Mouse (Mus musculus): ENCODE measurements at regions not wholly inside any gene's neighbourhood (a gene's known extent, or its start where the extent isn't known, plus 50 kb on each side); places are given as distances from the start of the nearest gene placed in this dataset.

- DNase-seq (ENCODE audit: low read depth, low spot score): no peak
Observed at GRCm38 (mm10) chr1:72002471-72003116, 209.5 kb downstream of the Mreg start.

DNA sequence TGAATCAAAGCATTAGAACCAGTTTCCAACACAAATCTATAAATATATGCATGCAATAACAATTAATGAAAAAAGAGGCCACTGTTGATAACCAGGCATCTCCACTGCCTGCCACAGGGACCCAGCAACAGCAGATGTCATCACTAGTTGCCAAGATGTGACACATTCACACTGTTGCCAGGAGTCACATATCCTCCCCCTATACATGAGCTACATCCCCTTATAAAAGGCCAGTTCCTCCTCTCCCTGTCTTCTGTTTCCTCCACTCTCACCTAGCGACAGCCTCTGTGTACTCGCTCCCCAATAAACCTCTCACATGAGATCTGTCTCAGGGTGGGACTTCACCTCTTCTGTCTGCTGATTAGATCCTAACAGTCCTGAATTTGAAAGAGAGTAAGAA lies 211.4 kb downstream of the Mreg start:
- DNase-seq (ENCODE audit: low read depth, low spot score): no peak

DNA sequence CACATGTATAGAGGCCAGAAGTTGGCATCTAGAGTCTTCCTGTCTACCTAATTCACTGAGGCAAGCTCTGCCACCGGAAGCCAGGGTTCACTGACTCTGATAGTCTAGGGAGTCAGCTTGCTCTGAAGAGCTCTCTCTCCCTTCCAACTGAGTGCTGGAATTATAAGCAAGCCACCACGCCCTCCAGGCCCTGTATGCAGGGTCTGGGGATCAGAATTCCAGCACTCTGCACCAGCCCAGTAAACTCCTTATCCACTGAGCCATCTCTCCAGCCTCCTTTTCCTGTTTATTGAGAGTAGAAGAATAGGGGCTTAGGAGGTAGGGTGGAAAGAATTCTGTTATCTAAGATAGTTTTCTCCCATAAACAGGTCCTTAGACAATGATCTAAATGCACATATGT lies 215.3 kb downstream of the Mreg start:
- DNase-seq (ENCODE audit: low read depth, low spot score): no peak

- DNase-seq (ENCODE audit: low read depth, low spot score): no peak
Observed at GRCm38 (mm10) chr1:71996234-71996619, 215.9 kb downstream of the Mreg start.

DNA sequence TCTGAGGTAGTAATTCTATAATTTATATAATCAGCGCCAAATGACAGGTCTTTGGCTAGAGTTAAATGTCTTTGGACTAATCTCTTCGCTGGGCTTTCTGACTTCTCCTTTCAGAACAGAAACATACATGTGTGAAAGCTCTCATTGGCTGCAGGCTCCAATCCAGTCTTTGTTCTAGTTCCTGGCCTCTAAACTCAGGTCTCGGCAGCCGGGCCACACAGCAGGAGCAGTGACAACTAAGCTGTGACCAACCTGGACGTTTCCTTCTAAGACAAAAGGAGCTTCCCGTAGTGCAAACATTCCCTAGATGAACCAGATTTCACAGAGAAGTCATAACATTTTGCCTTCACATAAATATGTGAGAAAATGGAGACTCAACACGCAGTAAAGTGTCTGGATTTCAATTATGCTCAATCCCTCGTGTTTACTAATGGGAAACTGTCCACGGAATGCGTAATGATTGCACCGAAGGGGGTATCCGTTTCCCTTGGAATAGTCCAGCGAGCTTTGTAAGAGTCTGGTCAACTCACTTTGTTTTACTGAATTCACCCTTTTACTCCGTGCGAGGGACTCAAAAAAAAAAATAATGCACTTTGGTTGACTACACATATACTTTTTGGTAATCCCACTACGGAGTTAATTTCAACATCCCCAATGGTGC lies 216.4 kb downstream of the Mreg start:
- DNase-seq (ENCODE audit: low read depth, low spot score): no peak

DNA sequence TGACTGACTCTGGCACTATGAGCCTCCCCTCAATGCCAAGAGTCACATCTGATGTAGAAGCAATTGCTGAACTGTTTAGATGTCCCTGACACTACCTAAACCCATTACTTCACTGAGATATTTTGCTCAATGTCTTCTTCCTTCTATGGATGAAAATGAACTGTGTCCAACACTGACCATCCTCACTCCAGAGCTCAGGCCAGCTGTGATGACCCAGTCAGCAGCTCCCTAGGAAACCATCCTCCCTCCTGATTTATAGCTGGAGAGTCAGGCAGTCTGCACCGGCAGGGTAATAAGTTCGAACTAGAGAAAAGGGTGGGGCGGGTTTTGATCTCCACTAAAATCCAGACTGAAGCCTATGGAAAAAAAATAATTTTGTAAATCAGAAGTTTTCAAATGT lies 221.2 kb downstream of the Mreg start:
- DNase-seq (ENCODE audit: low read depth, low spot score): no peak

- DNase-seq (ENCODE audit: low read depth, low spot score): no peak
Observed at GRCm38 (mm10) chr1:71988086-71988485, 224.0 kb downstream of the Mreg start.

- no peak for DNase-seq (ENCODE audit: low read depth, low spot score)
Observed at GRCm38 (mm10) chr1:71986047-71986446, 226.1 kb downstream of the Mreg start.

GRCm38 (mm10) chr1:71983786-71984185 lies 228.3 kb downstream of the Mreg start:
- DNase-seq (ENCODE audit: low read depth, low spot score): no peak

- DNase-seq (ENCODE audit: low read depth, low spot score): no peak
Observed at GRCm38 (mm10) chr1:71982423-71983262, 229.5 kb downstream of the Mreg start.

DNA sequence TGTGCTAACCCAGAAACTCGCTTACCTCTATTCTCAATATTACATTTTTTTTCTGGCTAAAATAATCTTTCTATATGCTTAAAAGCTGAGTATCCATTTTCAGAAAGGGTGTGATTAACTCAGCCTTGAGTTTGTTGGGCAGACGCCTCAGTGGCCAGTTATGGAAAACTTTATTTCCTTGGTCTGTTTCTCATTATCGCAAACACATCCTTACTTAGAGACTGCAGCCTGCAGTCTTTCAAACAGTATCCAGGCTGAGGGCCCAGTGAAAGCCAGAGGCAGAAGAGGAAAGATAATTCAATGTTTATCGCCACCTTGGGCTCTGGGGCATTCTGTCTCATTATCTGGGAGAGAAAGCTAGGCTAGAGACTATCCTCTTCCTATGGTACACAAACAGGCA lies 231.5 kb downstream of the Mreg start:
- DNase-seq (ENCODE audit: low read depth, low spot score): no peak

DNA sequence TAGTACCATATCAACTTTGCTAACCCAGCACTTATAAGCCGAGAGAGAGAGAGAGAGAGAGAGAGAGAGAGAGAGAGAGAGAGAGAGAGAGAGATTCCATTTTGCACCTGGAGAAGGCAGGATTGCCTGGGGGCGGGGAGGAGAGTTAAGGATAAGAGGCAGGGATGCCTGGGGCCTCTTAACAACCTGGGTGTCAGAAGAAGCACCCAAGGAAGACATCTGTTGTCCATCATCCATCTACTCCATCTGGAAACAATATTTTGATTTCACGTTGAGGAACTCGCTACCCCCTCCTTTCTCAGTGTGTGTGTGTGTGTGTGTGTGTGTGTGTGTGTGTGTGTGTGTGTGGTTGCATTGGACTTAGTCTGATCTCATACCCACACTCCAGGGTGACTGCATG lies 232.8 kb downstream of the Mreg start:
- DNase-seq (ENCODE audit: low read depth, low spot score): no peak

- no peak for DNase-seq (ENCODE audit: low read depth, low spot score)
Observed at GRCm38 (mm10) chr1:71977361-71977760, 234.7 kb downstream of the Mreg start.

- no peak for DNase-seq (ENCODE audit: low read depth, low spot score)
Observed at GRCm38 (mm10) chr1:71974715-71975114, 237.4 kb downstream of the Mreg start.

DNA sequence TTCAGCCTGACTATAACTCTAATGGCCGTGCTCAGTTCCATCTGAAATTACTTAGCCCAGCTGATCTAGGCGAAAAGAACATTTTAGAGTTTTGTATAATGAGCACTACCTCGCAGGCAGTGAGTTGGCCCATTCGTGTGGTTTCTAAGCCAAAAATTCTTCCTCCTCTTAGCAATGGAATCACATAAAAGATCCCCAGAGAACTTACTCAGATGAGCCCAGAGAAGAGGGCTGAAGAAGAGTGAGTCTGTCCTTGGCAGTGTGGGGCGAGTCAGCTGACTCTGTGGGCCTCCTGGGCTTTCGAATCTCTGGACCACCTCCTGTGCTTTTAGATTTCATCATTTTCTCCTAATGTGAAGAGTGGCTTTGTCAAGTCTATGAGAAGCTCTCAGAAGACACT lies 240.2 kb downstream of the Mreg start:
- no peak for DNase-seq (ENCODE audit: low read depth, low spot score)

GRCm38 (mm10) chr1:71970771-71971170 lies 241.3 kb downstream of the Mreg start:
- DNase-seq (ENCODE audit: low read depth, low spot score): no peak

- no peak for DNase-seq (ENCODE audit: low read depth, low spot score)
Observed at GRCm38 (mm10) chr1:71967574-71968104, 244.5 kb downstream of the Mreg start.

DNA sequence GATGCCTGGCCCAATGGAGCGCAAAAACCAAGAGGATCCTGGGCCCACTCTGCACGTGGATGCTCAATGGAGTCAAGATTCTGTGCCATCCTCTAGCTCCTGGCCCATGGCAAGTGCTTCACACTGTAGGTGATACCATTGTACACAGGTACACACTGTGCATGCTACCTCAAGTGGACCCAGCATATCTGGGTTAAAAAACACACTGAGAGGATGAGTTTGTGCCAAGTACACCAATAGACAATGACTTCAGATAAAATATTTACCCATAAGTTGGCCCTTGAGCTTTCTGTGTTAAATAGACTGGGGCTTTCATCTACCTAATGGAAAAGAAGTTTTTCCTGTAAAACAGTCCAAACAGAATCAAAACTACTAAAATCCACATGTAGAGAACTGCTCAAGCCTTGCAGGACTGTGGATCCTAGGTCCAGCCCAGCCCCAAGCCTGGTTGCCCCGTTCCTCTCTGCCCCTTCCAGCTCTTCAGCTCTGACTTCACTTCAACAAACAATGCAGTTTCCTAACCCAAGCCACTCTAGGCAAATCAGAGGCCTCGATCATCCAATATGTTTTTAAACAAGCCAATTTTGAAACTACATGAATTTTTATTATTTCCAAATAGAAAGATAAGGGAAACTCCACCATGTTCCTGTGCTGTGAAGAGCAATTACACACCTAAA lies 247.5 kb downstream of the Mreg start:
- DNase-seq (ENCODE audit: low read depth, low spot score): no peak

DNA sequence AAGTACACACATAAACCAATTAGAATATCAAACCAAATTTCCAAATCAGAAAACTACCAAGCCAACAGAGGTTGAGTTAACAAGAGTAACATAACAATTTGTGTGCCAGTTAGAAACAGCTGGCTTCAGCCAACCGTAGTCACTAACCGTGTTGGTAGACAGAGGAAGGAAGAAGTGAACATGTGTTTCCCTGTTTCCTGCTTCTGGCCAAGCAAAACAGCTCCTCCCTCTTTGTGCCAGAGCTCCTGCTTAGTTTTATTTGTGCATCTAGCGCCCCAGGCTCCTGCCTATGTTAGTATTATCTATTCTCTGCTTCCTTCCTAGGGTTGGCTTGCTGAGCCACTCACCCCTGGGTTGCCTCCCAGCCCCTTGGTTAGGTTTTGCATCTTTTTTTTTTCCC lies 255.2 kb downstream of the Mreg start:
- DNase-seq (ENCODE audit: low read depth, low spot score): no peak

GRCm38 (mm10) chr1:71955331-71955730 lies 256.8 kb downstream of the Mreg start:
- no peak for DNase-seq (ENCODE audit: low read depth, low spot score)

DNA sequence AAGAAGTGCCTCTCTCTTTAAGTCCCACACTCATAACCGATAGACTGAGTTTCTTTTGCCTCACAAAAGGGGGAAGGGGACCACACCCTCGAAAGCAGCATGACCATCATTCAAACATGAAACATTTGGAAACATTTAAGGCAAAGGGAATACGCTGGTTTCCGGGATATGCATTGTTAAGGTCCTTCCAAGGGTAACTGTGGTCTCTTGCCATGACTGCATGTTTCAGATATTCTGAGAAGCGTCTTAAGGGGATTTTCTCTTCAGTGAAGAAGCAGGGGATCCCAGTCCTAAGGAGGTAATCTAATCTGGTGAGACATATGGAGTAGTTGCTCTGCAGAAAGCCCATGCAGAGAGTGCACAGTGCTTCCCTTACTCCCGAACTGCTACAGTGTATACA lies 258.8 kb downstream of the Mreg start:
- no peak for DNase-seq (ENCODE audit: low read depth, low spot score)

DNA sequence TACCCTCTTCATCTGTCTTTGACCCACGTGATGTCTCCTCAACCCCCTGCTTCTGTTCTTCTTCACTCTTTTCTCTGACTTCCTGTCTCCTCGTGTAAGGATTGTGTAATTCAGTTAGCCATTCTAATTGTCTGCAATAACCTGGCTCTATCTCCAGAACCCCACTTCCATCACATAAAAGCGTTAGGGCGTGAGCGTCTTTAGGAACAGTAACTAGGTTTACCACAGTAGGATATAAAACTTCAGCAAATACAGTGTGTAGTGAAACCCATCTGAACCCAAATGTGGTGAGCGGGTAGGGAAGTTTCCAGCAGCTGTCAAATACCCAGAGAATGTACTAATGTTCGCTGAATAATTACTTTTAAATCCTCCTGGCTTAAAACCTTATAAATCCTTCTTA lies 262.6 kb downstream of the Mreg start:
- DNase-seq (ENCODE audit: low read depth, low spot score): no peak
